Mouse (Mus musculus) lung, adult 2 months (tissue): ENCODE data around the gene Ntm.

Experiments used
- CTCF ChIP-seq: fragments of 200-500 bp; IDR thresholded peaks from 2 replicates; pipeline ENCODE4 v1.5.1; 2011; ENCODE audit warnings: mild to moderate bottlenecking, low read length, control low read depth; ENCODE audit not compliant: insufficient read depth
- POLR2A ChIP-seq: fragments of 200-500 bp; IDR thresholded peaks from 2 replicates; pipeline ENCODE4 v1.6.1; 2011; ENCODE audit warnings: low read depth, mild to moderate bottlenecking, control low read depth, low read length, borderline replicate concordance; ENCODE audit errors: extremely low read depth

- TF ChIP-seq CTCF (no peak), POLR2A (no peak)
Observed at GRCm38 (mm10) chr9:29663286-29663685, 299.7 kb downstream of the Ntm start.
